Mouse (Mus musculus): ENCODE results near the gene Lalba. TPM values are rescaled to one million over a fixed set of nuclear protein-coding genes. Genes with fewer than 3 reads are reported as not detected.
"Not testable (repeated sequence)": the region's sequence is repeated elsewhere in the genome, so short reads cannot be mapped to it uniquely, and the experiment has no call there.

The Lalba gene
- total RNA-seq, 2 experiments from 2014 or later, result not detected

- DNase-seq (ENCODE audit: low spot score in 2 of 2), result no peak
These were observed 9.6 kb upstream of the Lalba start, which contains the start of gene Olfr279 for GRCm38 (mm10) chr15:98492102-98492501. Gene Olfr279, plus strand, starts transcription at chr15:98492402.

- DNase-seq (ENCODE audit: low spot score in 2 of 2), result no peak
These were observed 8.8 kb upstream of the Lalba start for GRCm38 (mm10) chr15:98491332-98491731.

- DNase-seq (ENCODE audit: low spot score in 2 of 2), result no peak
These were observed 4.0 kb upstream of the Lalba start for GRCm38 (mm10) chr15:98486433-98487021.

GRCm38 (mm10) chr15:98483907-98484886 lies 1.7 kb upstream of the Lalba start:
- DNase-seq (ENCODE audit: low spot score in 2 of 2), result peak in 1 of 2 experiments; percentile 15

GRCm38 (mm10) chr15:98479568-98480102 lies 2.9 kb downstream of the Lalba start:
- DNase-seq (ENCODE audit: low spot score in 2 of 2), result no peak

- no peak for DNase-seq (ENCODE audit: low spot score in 2 of 2)
These were observed 6.2 kb downstream of the Lalba start for GRCm38 (mm10) chr15:98476281-98476680.

GRCm38 (mm10) chr15:98475382-98475781 lies 7.1 kb downstream of the Lalba start:
- DNase-seq (ENCODE audit: low spot score in 2 of 2), result peak in 1 of 2 experiments; percentile 20

GRCm38 (mm10) chr15:98474958-98475357 lies 7.6 kb downstream of the Lalba start:
- no peak for DNase-seq (ENCODE audit: low spot score in 2 of 2)

- no peak for DNase-seq (ENCODE audit: low spot score in 2 of 2)
These were observed 11.0 kb downstream of the Lalba start for GRCm38 (mm10) chr15:98471539-98471938.

- no peak for DNase-seq (ENCODE audit: low spot score in 2 of 2)
These were observed 12.9 kb downstream of the Lalba start, which contains the start of gene OR5BS1P for GRCm38 (mm10) chr15:98469596-98469995. Gene OR5BS1P, plus strand, starts transcription at chr15:98469896.

- no peak for DNase-seq (ENCODE audit: low spot score in 2 of 2)
These were observed 30.2 kb downstream of the Lalba start, which contains the start of gene Olfr281 for GRCm38 (mm10) chr15:98452288-98452687. Gene Olfr281, plus strand, starts transcription at chr15:98452588.

- no peak for DNase-seq (ENCODE audit: low spot score in 2 of 2)
These were observed 34.0 kb downstream of the Lalba start for GRCm38 (mm10) chr15:98448521-98448920.

GRCm38 (mm10) chr15:98444561-98444960 lies 38.0 kb downstream of the Lalba start:
- no peak for DNase-seq (ENCODE audit: low spot score in 2 of 2)

GRCm38 (mm10) chr15:98430925-98431324 lies 51.6 kb downstream of the Lalba start, which contains the start of gene Olfr282:
Gene Olfr282, plus strand, starts transcription at chr15:98431225.
- not testable (repeated sequence) for DNase-seq (ENCODE audit: low spot score in 2 of 2)

Small RNAs within 50 kb of the gene (microRNA-seq; reads per million reads assigned to microRNA genes)
- gene Mir1291, result 3.4 to 6.3 reads per million in 2 experiments

Other genes with a start within 250 kb of the Lalba start
- not detected for gene Olfr286, start 248.3 kb downstream of the Lalba start, total RNA-seq (2021)
- gene H1fnt, start 225.4 kb downstream of the Lalba start, total RNA-seq (2021), result not detected
- gene Zfp641, start 186.6 kb downstream of the Lalba start, total RNA-seq (2021), result 1 to 10 TPM; 5.7 to 6.7 TPM
- gene Olfr285, start 165.4 kb downstream of the Lalba start, total RNA-seq (2021), result not detected
- not detected for gene Olfr284, start 141.7 kb downstream of the Lalba start, total RNA-seq (2021)
- gene Olfr283, start 101.8 kb downstream of the Lalba start, total RNA-seq (2021), result not detected
- gene Olfr282, start 51.5 kb downstream of the Lalba start, total RNA-seq (2021), result not detected
- not detected for gene Olfr281, start 30.1 kb downstream of the Lalba start, total RNA-seq (2021)
- not detected for gene OR5BS1P, start 12.8 kb downstream of the Lalba start, total RNA-seq (2021)
- under 1 TPM; 0.21 to 0.37 TPM for gene Olfr279, start 9.7 kb upstream of the Lalba start, total RNA-seq (2021)
- 10 to 100 TPM; 65.5 to 65.8 TPM for gene Kansl2, start 51.5 kb upstream of the Lalba start, total RNA-seq (2021)
- gene Ccnt1, start 88.2 kb upstream of the Lalba start, total RNA-seq (2021), result 10 to 100 TPM; 43.9 to 44.7 TPM
- gene 4930415O20Rik, start 88.3 kb upstream of the Lalba start, total RNA-seq (2021), result not detected
- 10 to 100 TPM; 45.1 to 45.3 TPM for gene Adcy6, start 127.4 kb upstream of the Lalba start, total RNA-seq (2021)
- 100 to 1,000 TPM; 159 to 168 TPM for gene Cacnb3, start 148.1 kb upstream of the Lalba start, total RNA-seq (2021)
- gene Ddx23, start 180.2 kb upstream of the Lalba start, total RNA-seq (2021), result 10 to 100 TPM; 60.3 to 70.2 TPM
- 10 to 100 TPM; 18.8 to 21.5 TPM for gene Rnd1, start 194.7 kb upstream of the Lalba start, total RNA-seq (2021)
- 10 to 100 TPM in 1 of 2 experiments, 1 to 10 TPM in 1; 8.9 to 10.1 TPM for gene Ccdc65, start 225.5 kb upstream of the Lalba start, total RNA-seq (2021)
- 1 to 10 TPM; 1.3 to 2.7 TPM for gene Fkbp11, start 245.5 kb upstream of the Lalba start, total RNA-seq (2021)

Measured in layer of hippocampus, postnatal 14 days (tissue).